Mouse (Mus musculus): ENCODE results near the gene Gm4881.

Gm4881 gene

GRCm38 (mm10) chr7:24944257-24944950 lies at the start of gene Gm4881:
Gene Gm4881 (minus strand): TSS chr7:24944494.
- no peak for DNase-seq (ENCODE audit: low read depth)

- DNase-seq (ENCODE audit: low read depth), result no peak
These were observed 48.8 kb upstream of the Gm4881 start for GRCm38 (mm10) chr7:24993081-24993480.

- no peak for DNase-seq (ENCODE audit: low read depth)
These were observed 46.2 kb upstream of the Gm4881 start for GRCm38 (mm10) chr7:24990478-24990877.

GRCm38 (mm10) chr7:24987941-24988340 lies 43.6 kb upstream of the Gm4881 start:
- DNase-seq (ENCODE audit: low read depth), result no peak

- DNase-seq (ENCODE audit: low read depth), result no peak
These were observed 41.5 kb upstream of the Gm4881 start for GRCm38 (mm10) chr7:24985799-24986198.

GRCm38 (mm10) chr7:24984307-24984706 lies 40.0 kb upstream of the Gm4881 start:
- DNase-seq (ENCODE audit: low read depth), result no peak

GRCm38 (mm10) chr7:24983396-24983795 lies 39.1 kb upstream of the Gm4881 start:
- DNase-seq (ENCODE audit: low read depth), result no peak

GRCm38 (mm10) chr7:24980439-24980838 lies 36.1 kb upstream of the Gm4881 start:
- DNase-seq (ENCODE audit: low read depth), result no peak

GRCm38 (mm10) chr7:24978781-24979180 lies 34.5 kb upstream of the Gm4881 start:
- no peak for DNase-seq (ENCODE audit: low read depth)

- peak; percentile 85 for DNase-seq (ENCODE audit: low read depth)
These were observed 30.8 kb upstream of the Gm4881 start for GRCm38 (mm10) chr7:24974893-24975595.

- DNase-seq (ENCODE audit: low read depth), result no peak
These were observed 29.6 kb upstream of the Gm4881 start for GRCm38 (mm10) chr7:24973902-24974301.

GRCm38 (mm10) chr7:24973208-24973607 lies 28.9 kb upstream of the Gm4881 start:
- no peak for DNase-seq (ENCODE audit: low read depth)

- peak; percentile 96 for DNase-seq (ENCODE audit: low read depth)
These were observed 27.9 kb upstream of the Gm4881 start, which contains the start of gene Rabac1 for GRCm38 (mm10) chr7:24971972-24972893. Gene Rabac1 (minus strand): TSS chr7:24972754.

- peak; percentile 83 for DNase-seq (ENCODE audit: low read depth)
These were observed 27.1 kb upstream of the Gm4881 start for GRCm38 (mm10) chr7:24971261-24971971.

- DNase-seq (ENCODE audit: low read depth), result no peak
These were observed 26.0 kb upstream of the Gm4881 start for GRCm38 (mm10) chr7:24970341-24970740.

GRCm38 (mm10) chr7:24969805-24970204 lies 25.5 kb upstream of the Gm4881 start:
- no peak for DNase-seq (ENCODE audit: low read depth)

GRCm38 (mm10) chr7:24968463-24968862 lies 24.2 kb upstream of the Gm4881 start:
- no peak for DNase-seq (ENCODE audit: low read depth)

GRCm38 (mm10) chr7:24967966-24968365 lies 23.7 kb upstream of the Gm4881 start:
- DNase-seq (ENCODE audit: low read depth), result no peak

- peak; percentile 91 for DNase-seq (ENCODE audit: low read depth)
These were observed 20.7 kb upstream of the Gm4881 start for GRCm38 (mm10) chr7:24964897-24965535.

- DNase-seq (ENCODE audit: low read depth), result no peak
These were observed 20.0 kb upstream of the Gm4881 start for GRCm38 (mm10) chr7:24964288-24964687.

- no peak for DNase-seq (ENCODE audit: low read depth)
These were observed 10.9 kb upstream of the Gm4881 start for GRCm38 (mm10) chr7:24955226-24955625.

Data from induced T-regulatory cell, adult 2 months (primary cell).